Mouse (Mus musculus): Measurements from ENCODE around the gene Hsf4. TPM values are rescaled to one million over a fixed set of nuclear protein-coding genes. Genes with fewer than 3 reads are reported as not detected.

The Hsf4 gene
- total and polyA plus RNA-seq, 2 experiments = 4.4 to 11.0 TPM

GRCm38 (mm10) chr8:105261326-105261980, 8.1 kb upstream of the Hsf4 start:
- H3K4me1 ChIP-seq (ENCODE audit: control insufficient read depth, insufficient read depth, low read length) = peaks cover 9% of the 10 kb centered on the region; the same call in 1 of the 2 replicates
- no peak overlapping the region for H3K27ac ChIP-seq (replicated peaks; ENCODE audit: insufficient read depth, low read depth, low read length)
- no peaks in the 10 kb centered on the region for H3K36me3 ChIP-seq (ENCODE audit: control insufficient read depth, insufficient read depth, low read length)
- no peak overlapping the region for H3K4me3 ChIP-seq (ENCODE audit: insufficient read depth, low read depth, low read length)
- H3K9ac ChIP-seq (ENCODE audit: low read depth, low read length) = no peak overlapping the region
- 85% methylated on average over 12 of the region's 12 CpGs for WGBS
- TF ChIP-seq POLR2A (IDR thresholded peaks at IDR 0.05; ENCODE audit: extremely low read depth, insufficient read depth, low read length) (no peak), CTCF (IDR thresholded peaks at IDR 0.05; ENCODE audit: low read depth, low read length) (no peak)
- H3K79me2 ChIP-seq (ENCODE audit: control insufficient read depth, insufficient read depth, low read length) = peaks cover 7% of the 10 kb centered on the region; the same call in 1 of the 2 replicates
- no peak for DNase-seq (ENCODE audit: extremely low read depth, low read depth, low spot score)
- no peaks in the 10 kb centered on the region for H3K27me3 ChIP-seq (ENCODE audit: control insufficient read depth, insufficient read depth, low read length)

GRCm38 (mm10) chr8:105263244-105263912, 6.2 kb upstream of the Hsf4 start:
- Histone ChIP-seq H3K36me3 (ENCODE audit: control insufficient read depth, insufficient read depth, low read length) (no peaks in the 10 kb centered on the region), H3K4me3 (ENCODE audit: insufficient read depth, low read depth, low read length) (no peak overlapping the region), H3K27ac (replicated peaks; ENCODE audit: insufficient read depth, low read depth, low read length) (no peak overlapping the region), H3K79me2 (ENCODE audit: control insufficient read depth, insufficient read depth, low read length) (peaks cover 13% of the 10 kb centered on the region), H3K27me3 (ENCODE audit: control insufficient read depth, insufficient read depth, low read length) (no peaks in the 10 kb centered on the region), H3K4me1 (ENCODE audit: control insufficient read depth, insufficient read depth, low read length) (peaks cover 15% of the 10 kb centered on the region; the same call in 1 of the 2 replicates), H3K9ac (ENCODE audit: low read depth, low read length) (no peak overlapping the region)
- WGBS = 45% methylated on average over 16 of the region's 16 CpGs
- TF ChIP-seq CTCF (IDR thresholded peaks at IDR 0.05; ENCODE audit: low read depth, low read length) = no peak
- no peak for TF ChIP-seq POLR2A (IDR thresholded peaks at IDR 0.05; ENCODE audit: extremely low read depth, insufficient read depth, low read length)
- DNase-seq (ENCODE audit: extremely low read depth, low read depth, low spot score) = no peak

GRCm38 (mm10) chr8:105264024-105264982, 5.3 kb upstream of the Hsf4 start, which contains the start of the genes Tradd and Fbxl8:
Gene Tradd, minus strand, starts transcription at chr8:105264609.
Gene Fbxl8, plus strand, starts transcription at chr8:105264648.
- Histone ChIP-seq H3K79me2 (ENCODE audit: control insufficient read depth, insufficient read depth, low read length) (peaks cover 14% of the 10 kb centered on the region), H3K27ac (replicated peaks; ENCODE audit: insufficient read depth, low read depth, low read length) (peak within 1 kb of the TSS; percentile 73), H3K4me1 (ENCODE audit: control insufficient read depth, insufficient read depth, low read length) (peaks cover 16% of the 10 kb centered on the region; the same call in 1 of the 2 replicates), H3K9ac (ENCODE audit: low read depth, low read length) (peak within 1 kb of the TSS; percentile 92), H3K36me3 (ENCODE audit: control insufficient read depth, insufficient read depth, low read length) (no peaks in the 10 kb centered on the region), H3K4me3 (ENCODE audit: insufficient read depth, low read depth, low read length) (peak within 1 kb of the TSS; percentile 92), H3K27me3 (ENCODE audit: control insufficient read depth, insufficient read depth, low read length) (no peaks in the 10 kb centered on the region)
- TF ChIP-seq CTCF (IDR thresholded peaks at IDR 0.05; ENCODE audit: low read depth, low read length) (no peak), POLR2A (IDR thresholded peaks at IDR 0.05; ENCODE audit: extremely low read depth, insufficient read depth, low read length) (peak; percentile 58; the same call in 1 of the 2 replicates)
- WGBS = 1% methylated on average over 54 of the region's 54 CpGs
- DNase-seq (ENCODE audit: extremely low read depth, low read depth, low spot score) = peak; percentile 65

DNA sequence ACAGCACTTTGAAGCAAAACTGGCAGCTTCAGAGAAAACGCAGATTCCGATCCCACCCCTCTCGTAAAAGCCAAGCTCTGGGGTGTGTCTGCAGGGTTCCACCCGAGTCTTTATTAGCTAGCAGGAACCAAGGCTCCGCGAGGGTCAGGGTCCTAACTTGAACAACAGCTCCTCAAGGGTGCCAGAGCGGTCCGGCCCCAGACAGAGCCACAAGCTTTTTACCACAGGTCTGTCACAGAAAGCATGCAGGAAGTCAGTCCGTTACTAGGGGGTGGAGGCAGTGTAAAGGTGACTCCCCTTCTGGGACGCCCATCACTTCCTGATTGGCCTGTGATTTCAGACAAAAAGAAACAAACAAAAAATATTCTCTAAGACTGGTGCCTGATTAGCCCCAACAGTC, 4.5 kb upstream of the Hsf4 start:
- no peaks in the 10 kb centered on the region for H3K27me3 ChIP-seq (ENCODE audit: control insufficient read depth, insufficient read depth, low read length)
- H3K27ac ChIP-seq (replicated peaks; ENCODE audit: insufficient read depth, low read depth, low read length) = peak overlapping the region; percentile 73
- H3K9ac ChIP-seq (ENCODE audit: low read depth, low read length) = peak overlapping the region; percentile 30
- H3K36me3 ChIP-seq (ENCODE audit: control insufficient read depth, insufficient read depth, low read length) = no peaks in the 10 kb centered on the region
- 12% methylated on average over 10 of the region's 10 CpGs for WGBS
- H3K79me2 ChIP-seq (ENCODE audit: control insufficient read depth, insufficient read depth, low read length) = peaks cover 14% of the 10 kb centered on the region
- no peak for TF ChIP-seq POLR2A (IDR thresholded peaks at IDR 0.05; ENCODE audit: extremely low read depth, insufficient read depth, low read length)
- no peak for TF ChIP-seq CTCF (IDR thresholded peaks at IDR 0.05; ENCODE audit: low read depth, low read length)
- peak; percentile 78 for DNase-seq (ENCODE audit: extremely low read depth, low read depth, low spot score)
- peaks cover 16% of the 10 kb centered on the region for H3K4me1 ChIP-seq (ENCODE audit: control insufficient read depth, insufficient read depth, low read length)
- H3K4me3 ChIP-seq (ENCODE audit: insufficient read depth, low read depth, low read length) = peak overlapping the region; percentile 92

DNA sequence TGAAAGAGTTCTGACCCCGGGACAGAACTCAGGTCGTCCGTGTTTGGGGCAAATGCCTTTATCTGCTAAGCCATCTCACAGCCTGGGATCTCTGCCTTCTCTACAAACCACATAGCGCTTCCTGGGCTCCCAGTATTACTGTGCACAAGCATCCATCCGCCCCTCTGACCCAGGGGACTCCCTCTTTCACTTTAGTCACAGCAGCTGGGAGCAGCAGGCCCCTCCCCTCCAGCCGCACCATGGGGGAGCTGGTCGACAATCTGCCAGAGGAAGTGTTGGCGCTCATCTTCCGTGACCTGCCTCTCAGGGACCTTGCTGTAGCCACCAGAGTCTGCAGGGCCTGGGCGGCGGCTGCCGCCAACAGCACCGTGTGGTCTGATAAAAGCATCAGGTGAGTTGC, 2.8 kb upstream of the Hsf4 start:
- DNase-seq (ENCODE audit: extremely low read depth, low read depth, low spot score) = no peak
- Histone ChIP-seq H3K4me1 (ENCODE audit: control insufficient read depth, insufficient read depth, low read length) (peaks cover 20% of the 10 kb centered on the region), H3K9ac (ENCODE audit: low read depth, low read length) (no peak overlapping the region), H3K36me3 (ENCODE audit: control insufficient read depth, insufficient read depth, low read length) (no peaks in the 10 kb centered on the region), H3K79me2 (ENCODE audit: control insufficient read depth, insufficient read depth, low read length) (peaks cover 14% of the 10 kb centered on the region), H3K4me3 (ENCODE audit: insufficient read depth, low read depth, low read length) (no peak overlapping the region), H3K27ac (replicated peaks; ENCODE audit: insufficient read depth, low read depth, low read length) (no peak overlapping the region), H3K27me3 (ENCODE audit: control insufficient read depth, insufficient read depth, low read length) (no peaks in the 10 kb centered on the region)
- WGBS = 88% methylated on average over 13 of the region's 13 CpGs
- TF ChIP-seq CTCF (IDR thresholded peaks at IDR 0.05; ENCODE audit: low read depth, low read length) (no peak), POLR2A (IDR thresholded peaks at IDR 0.05; ENCODE audit: extremely low read depth, insufficient read depth, low read length) (no peak)
